Mouse (Mus musculus) cortical plate, adult 2 months (tissue): Measurements from ENCODE around the gene Dapk2. TPM values are rescaled to one million over a fixed set of nuclear protein-coding genes. Genes with fewer than 3 reads are reported as not detected.

ENCODE experiments used
- H3K27ac ChIP-seq: fragments of 200-500 bp; 2 replicates; pipeline ENCODE4 v1.5.1; 2012; ENCODE audit warnings: low read length, control low read depth, inconsistent platforms; ENCODE audit not compliant: insufficient read depth
- H3K4me1 ChIP-seq: fragments of 200-500 bp; 2 replicates; pipeline ENCODE4 v1.6.1; 2011; ENCODE audit warnings: low read length; ENCODE audit not compliant: control insufficient read depth, insufficient read depth
- H3K4me3 ChIP-seq: fragments of 200-500 bp; 2 replicates; pipeline ENCODE4 v1.5.1; 2011; ENCODE audit warnings: mild to moderate bottlenecking, low read length, control low read depth; ENCODE audit not compliant: insufficient read depth
- CTCF ChIP-seq: fragments of 200-500 bp; IDR thresholded peaks from 2 replicates; pipeline ENCODE4 v1.5.1; 2011; ENCODE audit warnings: mild to moderate bottlenecking, control low read depth, low read length; ENCODE audit not compliant: insufficient read depth; ENCODE audit errors: extremely low read depth
- POLR2A ChIP-seq: fragments of 200-500 bp; IDR thresholded peaks from 2 replicates; pipeline ENCODE4 v1.6.1; 2011; ENCODE audit warnings: mild to moderate bottlenecking, low read length, control low read depth; ENCODE audit not compliant: insufficient read depth; ENCODE audit errors: extremely low read depth
- polyA plus RNA-seq: library from polyadenylated mRNA; depleted of rRNA; stranded (reverse); fragments of >200 nt; gene quantifications from 2 replicates; pipeline ENCODE4 v1.2.3, GENCODE M21; 2012

Dapk2 gene
- polyA plus RNA-seq, 1 experiment: 6.8 TPM

DNA sequence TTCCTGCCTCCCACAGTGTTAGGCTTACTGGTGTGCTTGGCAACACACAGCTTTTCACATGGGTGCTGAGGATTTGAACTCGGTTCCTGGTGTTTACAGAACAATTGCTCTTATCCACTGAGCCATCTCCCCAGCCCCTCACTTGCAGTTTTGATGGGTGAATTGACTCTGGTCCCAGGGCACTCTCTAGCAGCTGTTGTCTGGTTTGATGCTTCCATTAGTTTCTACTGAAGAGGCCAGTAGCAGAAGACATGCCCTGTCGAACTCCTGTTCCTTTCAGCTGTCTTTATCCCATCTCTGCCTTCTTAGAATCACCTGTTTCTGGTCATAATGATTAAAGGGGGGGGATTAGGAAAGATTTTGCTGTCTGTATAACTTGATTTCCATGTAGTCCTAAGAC is 65.8 kb downstream of the Dapk2 start:
- H3K4me1 ChIP-seq: 0 out of 2 replicates have a peak, but pooled peaks cover 2% of the 10 kb centered on the region
- TF ChIP-seq CTCF: no peak
- no peak for TF ChIP-seq POLR2A
- H3K27ac ChIP-seq: no peak overlapping the region
- H3K4me3 ChIP-seq: no peak overlapping the region

- TF ChIP-seq POLR2A (no peak), CTCF (no peak)
Measured at GRCm38 (mm10) chr9:66225737-66226485, 67.9 kb downstream of the Dapk2 start.

GRCm38 (mm10) chr9:66228456-66229151 is 70.6 kb downstream of the Dapk2 start:
- Histone ChIP-seq H3K4me1 (no peaks in the 10 kb centered on the region), H3K27ac (no peak overlapping the region), H3K4me3 (no peak overlapping the region)
- TF ChIP-seq CTCF (no peak), POLR2A (no peak)

More at GRCm38 (mm10) chr9:66225737-66226485, 67.9 kb downstream of the Dapk2 start:
- Histone ChIP-seq H3K4me3 (no peak overlapping the region), H3K27ac (no peak overlapping the region), H3K4me1 (no peaks in the 10 kb centered on the region)

- no peaks in the 10 kb centered on the region for H3K4me1 ChIP-seq
- no peak overlapping the region for H3K4me3 ChIP-seq
- TF ChIP-seq POLR2A: no peak
- TF ChIP-seq CTCF: no peak
- H3K27ac ChIP-seq: no peak overlapping the region
Measured at GRCm38 (mm10) chr9:66231820-66232479, 73.9 kb downstream of the Dapk2 start.

DNA sequence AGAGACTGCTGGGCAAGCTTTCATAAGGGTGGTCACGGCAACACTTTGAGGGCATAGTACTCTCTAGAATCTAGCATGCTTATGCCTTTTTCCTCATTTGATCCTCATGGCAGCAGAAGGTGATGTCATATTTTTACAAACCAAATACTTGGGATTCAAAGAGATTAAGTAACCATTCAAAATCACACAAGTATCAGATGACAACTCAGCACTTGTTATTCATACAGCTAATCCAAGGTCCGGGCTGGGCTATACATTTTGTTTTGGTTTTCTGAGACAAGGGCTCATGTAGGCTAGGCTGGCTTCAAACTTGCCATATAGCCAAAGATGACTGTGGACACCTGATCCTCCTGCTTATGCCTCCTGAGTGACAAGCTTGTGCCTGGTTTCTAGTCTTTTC is 78.6 kb downstream of the Dapk2 start:
- no peak overlapping the region for H3K4me3 ChIP-seq
- H3K27ac ChIP-seq: no peak overlapping the region
- H3K4me1 ChIP-seq: no peaks in the 10 kb centered on the region
- TF ChIP-seq POLR2A (no peak), CTCF (no peak)

GRCm38 (mm10) chr9:66237742-66238141 is 79.7 kb downstream of the Dapk2 start:
- H3K4me3 ChIP-seq: no peak overlapping the region
- TF ChIP-seq POLR2A (no peak), CTCF (no peak)
- no peaks in the 10 kb centered on the region for H3K4me1 ChIP-seq
- no peak overlapping the region for H3K27ac ChIP-seq

DNA sequence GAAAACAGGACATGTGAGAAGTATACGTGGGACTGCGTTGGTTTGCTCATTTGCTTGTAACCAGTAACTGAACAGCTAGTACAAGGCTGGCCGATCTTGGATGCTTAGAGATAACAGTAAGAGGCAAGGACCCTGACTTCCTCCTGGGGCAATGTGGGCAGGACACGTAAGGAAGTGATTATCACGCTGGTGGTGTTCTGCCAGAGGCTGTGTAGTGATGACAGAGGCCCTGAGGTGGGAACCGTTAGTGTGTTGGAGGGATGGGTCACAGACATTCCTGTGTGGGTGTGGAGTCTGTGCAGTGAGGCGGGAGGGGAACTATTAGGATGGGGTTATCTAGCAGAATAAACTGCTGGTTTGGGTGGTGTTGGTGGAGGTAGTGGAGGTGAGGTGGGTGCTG is 81.2 kb downstream of the Dapk2 start:
- TF ChIP-seq POLR2A: no peak
- no peak for TF ChIP-seq CTCF
- Histone ChIP-seq H3K4me1 (no peaks in the 10 kb centered on the region), H3K27ac (no peak overlapping the region), H3K4me3 (no peak overlapping the region)

DNA sequence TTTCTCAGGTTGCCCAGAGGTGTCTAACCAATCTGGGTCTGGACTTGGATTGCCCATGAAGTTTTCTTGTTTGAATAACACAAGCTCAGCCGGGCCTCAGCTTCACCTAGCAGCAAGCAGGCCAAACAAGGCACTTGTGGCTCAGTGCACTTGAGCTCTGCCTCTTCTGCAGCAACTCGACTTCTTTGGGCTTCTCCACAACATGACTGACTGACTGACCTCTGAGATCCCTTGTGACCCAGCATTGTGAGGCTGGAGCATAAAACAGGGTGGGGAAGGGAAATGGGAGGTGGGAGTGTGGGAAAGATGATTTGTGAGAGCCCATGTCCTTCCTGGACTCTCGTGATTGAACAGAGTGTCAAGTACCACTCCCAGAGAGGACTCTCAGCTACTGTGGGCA is 81.7 kb downstream of the Dapk2 start:
- TF ChIP-seq CTCF (no peak), POLR2A (no peak)
- no peaks in the 10 kb centered on the region for H3K4me1 ChIP-seq
- no peak overlapping the region for H3K27ac ChIP-seq
- H3K4me3 ChIP-seq: no peak overlapping the region

DNA sequence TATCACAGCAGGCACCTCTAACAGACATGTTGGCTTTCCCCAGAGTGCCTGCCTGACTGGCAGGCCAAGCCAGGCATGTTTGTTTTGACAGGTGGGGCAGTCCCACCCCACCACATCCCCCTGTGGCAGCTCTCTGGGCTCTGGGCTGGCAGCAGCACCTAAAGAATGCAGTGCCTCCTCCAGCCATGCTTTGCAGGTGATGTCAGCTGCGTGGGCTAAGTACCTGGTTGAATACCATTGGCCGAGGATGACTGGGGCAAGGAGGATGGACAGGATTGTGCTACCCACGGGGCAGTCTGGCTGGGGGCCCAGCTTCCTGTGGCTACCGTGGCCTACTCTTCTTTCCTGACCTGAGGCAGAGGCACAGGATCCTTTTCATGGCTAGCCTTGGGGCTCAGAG is 82.5 kb downstream of the Dapk2 start:
- no peak overlapping the region for H3K27ac ChIP-seq
- H3K4me3 ChIP-seq: no peak overlapping the region
- no peak for TF ChIP-seq CTCF
- no peak for TF ChIP-seq POLR2A
- no peaks in the 10 kb centered on the region for H3K4me1 ChIP-seq
